Mouse (Mus musculus) T-cell, adult 66 days (primary cell): ENCODE results near the gene Cbr3. TPM values are rescaled to one million over a fixed set of nuclear protein-coding genes. Genes with fewer than 3 reads are reported as not detected.

Experiments used
- total RNA-seq, 2 experiments: library from RNA; stranded (reverse); gene quantifications; 3 replicates in 1 of 2; 4 replicates in 1 of 2; pipeline ENCODE4 v1.2.4; 2023

The Cbr3 gene
- not detected for total RNA-seq

DNA sequence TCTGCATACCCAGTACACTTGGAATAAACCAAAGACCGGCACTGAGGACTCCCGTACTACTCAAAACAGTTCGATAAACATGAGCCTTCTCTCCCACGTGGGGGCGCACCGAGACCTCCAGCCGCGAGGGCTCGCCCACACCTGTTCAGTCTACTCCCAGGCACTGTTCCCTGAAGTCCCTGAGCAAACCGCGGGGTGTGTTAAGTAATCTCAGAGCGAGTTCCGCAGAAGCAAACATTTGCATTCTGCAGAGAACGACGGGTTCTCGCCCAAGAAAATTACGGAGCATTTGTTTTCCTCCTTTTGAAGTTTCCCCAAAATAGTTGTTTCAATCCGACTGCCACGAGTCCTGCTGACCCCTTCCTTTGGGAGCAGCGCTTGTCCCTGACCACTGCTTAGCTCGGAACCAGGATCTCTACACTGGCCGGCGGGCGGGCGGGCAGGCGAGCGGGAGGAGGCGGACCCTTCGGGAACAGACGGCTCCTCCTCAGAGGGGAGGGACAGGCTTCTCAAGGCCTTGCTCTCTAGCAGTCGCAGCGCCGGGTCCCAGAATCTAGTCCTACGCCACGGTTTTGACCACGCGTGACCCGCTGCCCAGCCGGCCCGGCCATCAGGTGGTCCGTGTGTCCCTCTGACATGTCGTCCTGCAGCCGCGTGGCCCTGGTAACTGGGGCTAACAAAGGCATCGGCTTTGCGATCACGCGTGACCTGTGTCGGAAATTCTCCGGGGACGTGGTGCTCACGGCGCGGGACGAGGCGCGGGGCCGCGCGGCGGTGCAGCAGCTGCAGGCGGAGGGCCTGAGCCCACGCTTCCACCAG, at the start of gene Cbr3:
Gene Cbr3, plus strand, starts transcription at position 527 of the 819 bp plus-strand sequence.

DNA sequence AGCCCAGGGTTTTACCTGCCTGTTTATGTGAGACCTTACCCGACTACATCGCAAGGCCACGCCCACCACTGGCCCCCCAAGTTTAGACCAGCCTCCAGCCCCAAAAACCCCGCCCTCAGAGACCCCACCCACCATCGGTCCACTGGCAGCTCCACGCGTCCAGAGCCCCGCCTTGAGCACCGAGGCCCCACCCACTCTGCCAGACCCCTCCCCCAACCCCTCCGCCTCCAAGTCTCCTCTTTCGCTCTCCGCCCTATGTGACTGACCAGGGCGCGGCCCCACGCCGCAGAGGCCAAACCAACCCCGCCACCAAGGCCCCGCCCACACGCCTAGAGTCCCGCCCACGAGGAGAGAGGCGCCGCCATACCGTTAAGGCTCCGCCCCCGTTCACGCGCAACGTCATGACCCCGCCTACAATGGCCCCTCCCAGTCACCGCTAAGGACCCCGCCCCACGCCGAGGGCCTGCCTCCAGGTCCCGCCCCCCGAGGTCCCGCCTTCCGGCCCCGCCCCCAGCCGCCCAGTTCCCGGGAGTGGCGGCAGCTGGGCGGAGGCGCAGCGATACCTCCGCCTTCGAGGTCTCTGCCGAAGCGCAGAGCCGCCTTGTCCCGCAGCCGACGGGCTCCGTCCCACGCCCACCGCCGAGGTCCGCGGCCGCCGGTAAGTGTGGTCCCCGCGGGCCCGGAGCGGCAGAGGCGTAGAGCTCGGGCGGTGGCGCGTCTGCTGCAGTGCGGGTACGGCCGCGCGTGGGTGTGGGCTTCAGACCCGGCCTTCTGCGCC, 28.6 kb downstream of the Cbr3 start, which contains the start of gene Dop1b:
Gene Dop1b, plus strand, starts transcription at position 494 of the 778 bp plus-strand sequence.

Other genes starting within 250 kb of the Cbr3 start
- gene Setd4, start 79.2 kb upstream of the Cbr3 start, total RNA-seq, result 10 to 100 TPM; 15.2 to 21.6 TPM
- 10 to 100 TPM; 28.9 to 30.7 TPM for gene Cbr1, start 77.4 kb upstream of the Cbr3 start, total RNA-seq
- 1 to 10 TPM; 1.3 to 1.4 TPM for gene Gm5678, start 55.1 kb upstream of the Cbr3 start, total RNA-seq
- 10 to 100 TPM; 75.1 to 88.7 TPM for gene Dop1b, start 28.7 kb downstream of the Cbr3 start, total RNA-seq
- gene Morc3, start 148.9 kb downstream of the Cbr3 start, total RNA-seq, result 100 to 1,000 TPM; 130 to 139 TPM
- 10 to 100 TPM; 14.7 to 19.2 TPM for gene Chaf1b, start 200.7 kb downstream of the Cbr3 start, total RNA-seq